Mouse (Mus musculus): Measurements from ENCODE around the gene Zcchc24. TPM values are rescaled to one million over a fixed set of nuclear protein-coding genes. Genes with fewer than 3 reads are reported as not detected.
A peak's percentile ranks its signal among the peaks of the same experiment; 100 is the strongest.

Gene Zcchc24
- polyA plus RNA-seq, 1 experiment from 2014 or later: 19.5 TPM

DNA sequence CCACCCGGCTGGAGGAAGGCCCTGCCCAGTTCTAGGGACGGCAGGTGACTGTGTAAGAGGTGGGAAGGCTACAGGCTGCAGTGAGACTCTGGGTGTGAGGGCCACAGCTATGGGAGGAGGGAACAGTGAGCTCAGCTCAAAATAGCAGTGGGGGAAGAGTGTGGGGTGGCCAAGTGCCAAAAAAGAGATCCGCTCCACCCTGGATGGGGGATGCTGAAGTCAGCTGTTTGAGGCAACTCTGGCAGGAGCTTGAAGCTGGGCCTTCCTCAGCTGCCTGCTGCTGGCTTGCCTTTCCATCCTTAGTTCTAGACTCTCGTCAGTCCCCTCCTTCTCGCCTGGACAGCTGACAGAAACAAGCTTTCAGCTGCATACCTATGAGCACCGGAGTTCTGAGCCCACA is 32.2 kb downstream of the Zcchc24 start:
- peak overlapping the region; percentile 30 for H3K4me2 ChIP-seq (ENCODE audit: low read depth, low read length)
- H3K9me3 ChIP-seq (replicated peaks; ENCODE audit: control insufficient read depth, low read length): no peaks in the 10 kb centered on the region
- H3K4me1 ChIP-seq (ENCODE audit: control insufficient read depth, insufficient read depth, low read length): peaks cover 61% of the 10 kb centered on the region
- WGBS: 13% methylated on average over 6 of the region's 6 CpGs
- peak; percentile 85 for ATAC-seq (replicated peaks; ENCODE audit: extremely low read depth, insufficient read depth, low FRiP score)
- peaks cover 8% of the 10 kb centered on the region; the same call in 1 of the 2 replicates for H3K36me3 ChIP-seq (ENCODE audit: control insufficient read depth, insufficient read depth)
- H3K27ac ChIP-seq (ENCODE audit: low read length): peak overlapping the region; percentile 98
- H3K9ac ChIP-seq (ENCODE audit: low read length): peak overlapping the region; percentile 61
- no peak overlapping the region for H3K4me3 ChIP-seq (ENCODE audit: low read length)
- no peaks in the 10 kb centered on the region for H3K27me3 ChIP-seq (ENCODE audit: control insufficient read depth, insufficient read depth, low read length)

GRCm38 (mm10) chr14:25736140-25736539 is 32.7 kb downstream of the Zcchc24 start:
- H3K27ac ChIP-seq (ENCODE audit: low read length): peak overlapping the region; percentile 98
- H3K9ac ChIP-seq (ENCODE audit: low read length): peak overlapping the region; percentile 61
- no peaks in the 10 kb centered on the region for H3K9me3 ChIP-seq (replicated peaks; ENCODE audit: control insufficient read depth, low read length)
- peaks cover 5% of the 10 kb centered on the region; the same call in 1 of the 2 replicates for H3K36me3 ChIP-seq (ENCODE audit: control insufficient read depth, insufficient read depth)
- H3K4me3 ChIP-seq (ENCODE audit: low read length): no peak overlapping the region
- peaks cover 60% of the 10 kb centered on the region for H3K4me1 ChIP-seq (ENCODE audit: control insufficient read depth, insufficient read depth, low read length)
- WGBS: 55% methylated on average over 3 of the region's 3 CpGs
- ATAC-seq (replicated peaks; ENCODE audit: extremely low read depth, insufficient read depth, low FRiP score): no peak
- no peaks in the 10 kb centered on the region for H3K27me3 ChIP-seq (ENCODE audit: control insufficient read depth, insufficient read depth, low read length)
- peak overlapping the region; percentile 30 for H3K4me2 ChIP-seq (ENCODE audit: low read depth, low read length)

GRCm38 (mm10) chr14:25734736-25735716 is 33.8 kb downstream of the Zcchc24 start:
- Histone ChIP-seq H3K36me3 (ENCODE audit: control insufficient read depth, insufficient read depth) (0 out of 2 replicates have a peak, but pooled peaks cover 5% of the 10 kb centered on the region), H3K9ac (ENCODE audit: low read length) (peak overlapping the region; percentile 61), H3K27ac (ENCODE audit: low read length) (peak overlapping the region; percentile 98), H3K27me3 (ENCODE audit: control insufficient read depth, insufficient read depth, low read length) (no peaks in the 10 kb centered on the region), H3K4me2 (ENCODE audit: low read depth, low read length) (no peak overlapping the region), H3K9me3 (replicated peaks; ENCODE audit: control insufficient read depth, low read length) (no peaks in the 10 kb centered on the region), H3K4me3 (ENCODE audit: low read length) (no peak overlapping the region), H3K4me1 (ENCODE audit: control insufficient read depth, insufficient read depth, low read length) (peaks cover 56% of the 10 kb centered on the region)
- peak; percentile 31 for ATAC-seq (replicated peaks; ENCODE audit: extremely low read depth, insufficient read depth, low FRiP score)
- 33% methylated on average over 17 of the region's 17 CpGs for WGBS

GRCm38 (mm10) chr14:25727149-25727510 is 41.7 kb downstream of the Zcchc24 start:
- H3K9ac ChIP-seq (ENCODE audit: low read length): no peak overlapping the region; the same call in 1 of the 2 replicates
- H3K9me3 ChIP-seq (replicated peaks; ENCODE audit: control insufficient read depth, low read length): no peaks in the 10 kb centered on the region
- 0 out of 2 replicates have a peak, but pooled peaks cover 2% of the 10 kb centered on the region for H3K36me3 ChIP-seq (ENCODE audit: control insufficient read depth, insufficient read depth)
- ATAC-seq (replicated peaks; ENCODE audit: extremely low read depth, insufficient read depth, low FRiP score): no peak
- H3K4me1 ChIP-seq (ENCODE audit: control insufficient read depth, insufficient read depth, low read length): peaks cover 29% of the 10 kb centered on the region
- peak overlapping the region; percentile 16; the same call in 1 of the 2 replicates for H3K27ac ChIP-seq (ENCODE audit: low read length)
- 75% methylated on average over 5 of the region's 5 CpGs for WGBS
- H3K27me3 ChIP-seq (ENCODE audit: control insufficient read depth, insufficient read depth, low read length): no peaks in the 10 kb centered on the region
- no peak overlapping the region for H3K4me3 ChIP-seq (ENCODE audit: low read length)
- no peak overlapping the region for H3K4me2 ChIP-seq (ENCODE audit: low read depth, low read length)

- peaks cover 3% of the 10 kb centered on the region for H3K36me3 ChIP-seq (ENCODE audit: control insufficient read depth, insufficient read depth)
- no peak overlapping the region for H3K4me2 ChIP-seq (ENCODE audit: low read depth, low read length)
- no peaks in the 10 kb centered on the region for H3K27me3 ChIP-seq (ENCODE audit: control insufficient read depth, insufficient read depth, low read length)
- no peaks in the 10 kb centered on the region for H3K9me3 ChIP-seq (replicated peaks; ENCODE audit: control insufficient read depth, low read length)
- 49% methylated on average over 20 of the region's 20 CpGs for WGBS
- H3K9ac ChIP-seq (ENCODE audit: low read length): no peak overlapping the region; the same call in 1 of the 2 replicates
- H3K4me3 ChIP-seq (ENCODE audit: low read length): no peak overlapping the region
- H3K4me1 ChIP-seq (ENCODE audit: control insufficient read depth, insufficient read depth, low read length): peaks cover 29% of the 10 kb centered on the region
- peak overlapping the region; percentile 76 for H3K27ac ChIP-seq (ENCODE audit: low read length)
- no peak; the same call in 1 of the 2 replicates for ATAC-seq (replicated peaks; ENCODE audit: extremely low read depth, insufficient read depth, low FRiP score)
Observed at GRCm38 (mm10) chr14:25726226-25727148, 42.4 kb downstream of the Zcchc24 start.

- H3K4me3 ChIP-seq (ENCODE audit: low read length): no peak overlapping the region
- WGBS: 38% methylated on average over 4 of the region's 4 CpGs
- H3K36me3 ChIP-seq (ENCODE audit: control insufficient read depth, insufficient read depth): peaks cover 9% of the 10 kb centered on the region
- no peak overlapping the region; the same call in 1 of the 2 replicates for H3K9ac ChIP-seq (ENCODE audit: low read length)
- H3K4me2 ChIP-seq (ENCODE audit: low read depth, low read length): no peak overlapping the region
- H3K27ac ChIP-seq (ENCODE audit: low read length): peak overlapping the region; percentile 76
- no peaks in the 10 kb centered on the region for H3K9me3 ChIP-seq (replicated peaks; ENCODE audit: control insufficient read depth, low read length)
- H3K4me1 ChIP-seq (ENCODE audit: control insufficient read depth, insufficient read depth, low read length): peaks cover 31% of the 10 kb centered on the region
- 0 out of 2 replicates have a peak, but pooled peaks have one; percentile 29 for ATAC-seq (replicated peaks; ENCODE audit: extremely low read depth, insufficient read depth, low FRiP score)
- H3K27me3 ChIP-seq (ENCODE audit: control insufficient read depth, insufficient read depth, low read length): no peaks in the 10 kb centered on the region
Observed at GRCm38 (mm10) chr14:25725690-25726089, 43.1 kb downstream of the Zcchc24 start.

GRCm38 (mm10) chr14:25725032-25725497 is 43.8 kb downstream of the Zcchc24 start:
- no peaks in the 10 kb centered on the region for H3K27me3 ChIP-seq (ENCODE audit: control insufficient read depth, insufficient read depth, low read length)
- no peak overlapping the region for H3K4me2 ChIP-seq (ENCODE audit: low read depth, low read length)
- no peaks in the 10 kb centered on the region for H3K9me3 ChIP-seq (replicated peaks; ENCODE audit: control insufficient read depth, low read length)
- H3K9ac ChIP-seq (ENCODE audit: low read length): peak overlapping the region; percentile 52
- ATAC-seq (replicated peaks; ENCODE audit: extremely low read depth, insufficient read depth, low FRiP score): peak; percentile 63
- peak overlapping the region; percentile 76 for H3K27ac ChIP-seq (ENCODE audit: low read length)
- H3K36me3 ChIP-seq (ENCODE audit: control insufficient read depth, insufficient read depth): peaks cover 11% of the 10 kb centered on the region
- H3K4me1 ChIP-seq (ENCODE audit: control insufficient read depth, insufficient read depth, low read length): peaks cover 31% of the 10 kb centered on the region
- WGBS: 60% methylated on average over 11 of the region's 11 CpGs
- H3K4me3 ChIP-seq (ENCODE audit: low read length): no peak overlapping the region

DNA sequence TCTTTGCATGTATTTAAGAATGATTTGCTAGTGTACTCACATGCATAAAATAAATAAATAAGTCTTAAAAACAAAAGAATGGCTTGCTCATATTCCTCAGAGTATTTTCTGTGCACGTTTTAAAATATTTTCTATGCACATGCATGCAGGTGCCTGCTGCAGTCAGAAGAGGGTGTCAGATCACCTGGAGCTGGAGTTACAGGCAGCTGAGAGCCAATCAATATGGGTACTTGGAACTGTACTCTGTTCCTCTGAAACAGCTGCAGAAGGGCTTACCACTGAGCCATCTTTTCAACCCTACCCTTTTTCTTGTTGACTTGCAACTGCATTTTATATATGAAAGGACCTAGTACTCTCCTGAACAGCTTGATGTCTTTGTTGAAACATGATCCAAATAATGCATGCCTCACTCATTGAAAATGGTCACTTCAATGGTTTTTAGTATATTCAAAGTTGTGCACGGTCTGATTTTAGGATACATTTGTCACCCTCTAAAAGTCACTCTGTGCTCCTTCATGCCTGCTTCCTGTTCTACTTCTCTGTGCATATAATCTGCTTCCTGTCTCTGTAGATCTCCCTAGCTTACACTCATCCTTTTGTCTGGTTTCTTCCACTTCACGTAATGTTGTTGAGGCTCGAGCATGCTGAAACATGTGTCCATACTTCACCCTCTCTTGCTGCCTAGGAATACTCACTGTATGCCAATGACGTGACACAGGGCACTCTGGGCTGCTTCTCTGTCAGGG is 47.7 kb downstream of the Zcchc24 start:
- no peak overlapping the region for H3K4me2 ChIP-seq (ENCODE audit: low read depth, low read length)
- WGBS: 84% methylated on average over 5 of the region's 5 CpGs
- H3K4me3 ChIP-seq (ENCODE audit: low read length): no peak overlapping the region
- H3K27me3 ChIP-seq (ENCODE audit: control insufficient read depth, insufficient read depth, low read length): no peaks in the 10 kb centered on the region
- H3K9ac ChIP-seq (ENCODE audit: low read length): no peak overlapping the region
- H3K9me3 ChIP-seq (replicated peaks; ENCODE audit: control insufficient read depth, low read length): no peaks in the 10 kb centered on the region
- peaks cover 15% of the 10 kb centered on the region for H3K36me3 ChIP-seq (ENCODE audit: control insufficient read depth, insufficient read depth)
- ATAC-seq (replicated peaks; ENCODE audit: extremely low read depth, insufficient read depth, low FRiP score): no peak
- peaks cover 37% of the 10 kb centered on the region for H3K4me1 ChIP-seq (ENCODE audit: control insufficient read depth, insufficient read depth, low read length)
- no peak overlapping the region for H3K27ac ChIP-seq (ENCODE audit: low read length)
